Mouse (Mus musculus) ES-Bruce4 (cell line): ENCODE data around the gene Ostc. TPM values are rescaled to one million over a fixed set of nuclear protein-coding genes. Genes with fewer than 3 reads are reported as not detected.
A peak's percentile ranks its signal among the peaks of the same experiment; 100 is the strongest.

Experiments used
- H3K27ac ChIP-seq: 2 replicates; pipeline ENCODE4 v1.5.1; 2012; ENCODE audit warnings: low read length, inconsistent platforms; ENCODE audit not compliant: insufficient read depth
- H3K27me3 ChIP-seq: 2 replicates; pipeline ENCODE4 v1.6.1; 2012; ENCODE audit warnings: mild to moderate bottlenecking, low read length, inconsistent platforms; ENCODE audit not compliant: control insufficient read depth, poor library complexity, insufficient read depth, severe bottlenecking
- H3K36me3 ChIP-seq: 2 replicates; pipeline ENCODE4 v1.6.1; 2012; ENCODE audit warnings: inconsistent platforms, mild to moderate bottlenecking, low read length, moderate library complexity; ENCODE audit not compliant: control insufficient read depth, poor library complexity, insufficient read depth, severe bottlenecking
- H3K4me1 ChIP-seq: one replicate; pipeline ENCODE4 v1.8.1; 2011; ENCODE audit warnings: low read length; ENCODE audit not compliant: control insufficient read depth, insufficient read depth
- H3K4me3 ChIP-seq: 2 replicates; pipeline ENCODE4 v1.5.1; 2011; ENCODE audit warnings: low read depth, mild to moderate bottlenecking, low read length
- H3K9ac ChIP-seq: 2 replicates; pipeline ENCODE4 v1.6.1; 2012; ENCODE audit warnings: low read depth, mild to moderate bottlenecking, inconsistent platforms; ENCODE audit not compliant: poor library complexity, severe bottlenecking
- H3K9me3 ChIP-seq: replicated peaks from 2 replicates; pipeline ENCODE4 v1.6.1; 2012; ENCODE audit warnings: mild to moderate bottlenecking, low read length, inconsistent platforms; ENCODE audit not compliant: control insufficient read depth, poor library complexity, insufficient read depth, severe bottlenecking
- CTCF ChIP-seq: IDR thresholded peaks from one replicate; pipeline ENCODE4 v1.8.1; 2011; ENCODE audit warnings: low read depth, low read length
- EP300 ChIP-seq: IDR thresholded peaks from 2 replicates; pipeline ENCODE4 v1.6.1; 2011; ENCODE audit warnings: low read depth, low read length; ENCODE audit not compliant: insufficient read depth
- POLR2A ChIP-seq: IDR thresholded peaks from one replicate; pipeline ENCODE4 v1.8.1; 2011; ENCODE audit warnings: low read length; ENCODE audit not compliant: insufficient read depth
- polyA plus RNA-seq: library from polyadenylated mRNA; stranded (reverse); fragments of >200 nt; gene quantifications from 2 replicates; pipeline ENCODE4 v1.2.4, GENCODE M21; 2011; ENCODE audit warnings: low read depth; ENCODE audit not compliant: missing spikeins, insufficient read depth, insufficient read length

Ostc gene
- polyA plus RNA-seq, 1 experiment, result 170 TPM

DNA sequence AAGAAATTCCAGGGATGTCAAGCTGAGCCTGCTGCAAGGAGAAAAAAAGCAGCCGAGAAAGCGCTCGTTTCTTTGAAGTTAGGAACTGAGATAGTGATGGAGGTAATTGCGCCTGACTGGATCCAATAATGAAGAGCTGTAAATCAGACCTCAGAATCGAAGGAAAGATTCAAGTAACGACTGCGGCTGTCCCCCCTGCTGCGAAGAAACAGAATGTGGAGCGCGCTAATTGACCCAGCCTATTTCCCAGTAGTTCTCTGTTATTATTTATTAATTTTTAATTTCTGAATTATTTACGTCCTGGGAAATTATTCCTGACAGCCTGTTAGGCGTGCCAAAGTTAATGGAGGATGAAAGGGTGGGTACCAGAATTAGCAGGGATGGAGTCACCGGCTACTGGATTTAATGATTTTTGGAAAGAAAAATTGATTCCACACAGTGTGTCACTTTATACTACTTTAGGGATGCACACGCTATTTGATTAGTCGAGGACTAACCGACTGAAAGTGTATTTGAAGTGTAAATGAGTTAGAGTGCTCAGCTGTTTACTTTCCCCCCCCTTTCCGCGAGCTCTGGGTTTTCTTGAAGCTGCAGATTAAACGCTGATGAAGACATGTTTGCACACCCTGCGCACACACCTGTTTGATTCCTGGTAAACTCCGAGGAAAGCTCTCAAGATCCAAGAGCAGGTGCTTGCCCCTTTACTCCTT lies 28.6 kb upstream of the Ostc start:
- Histone ChIP-seq H3K27me3 (no peaks in the 10 kb centered on the region), H3K4me3 (no peak overlapping the region), H3K4me1 (peaks cover 3% of the 10 kb centered on the region), H3K9ac (no peak overlapping the region), H3K9me3 (no peaks in the 10 kb centered on the region), H3K36me3 (no peaks in the 10 kb centered on the region), H3K27ac (no peak overlapping the region)
- TF ChIP-seq POLR2A, result no peak
- no peak for TF ChIP-seq EP300
- no peak for TF ChIP-seq CTCF

DNA sequence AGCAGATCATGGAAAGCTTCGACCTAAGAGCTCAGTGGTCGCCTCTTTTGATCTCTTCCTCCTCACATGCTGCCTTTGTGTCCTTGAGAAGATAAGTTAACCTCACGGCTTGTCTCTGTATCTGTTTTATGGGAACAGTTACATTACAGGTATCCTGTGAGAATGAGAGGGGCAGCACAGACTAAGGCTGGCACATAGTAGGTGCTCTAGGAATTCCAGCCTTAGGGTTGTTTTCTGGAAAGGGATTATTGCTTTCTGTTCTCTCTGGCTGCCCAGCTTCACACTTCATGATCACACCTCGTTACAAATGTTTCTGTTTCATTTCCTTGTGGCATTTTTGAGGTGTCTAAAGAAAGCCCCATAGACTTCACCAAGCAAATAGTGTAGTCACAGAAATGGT lies 27.5 kb upstream of the Ostc start:
- no peaks in the 10 kb centered on the region for H3K36me3 ChIP-seq
- H3K4me1 ChIP-seq, result peaks cover 3% of the 10 kb centered on the region
- no peak overlapping the region for H3K4me3 ChIP-seq
- no peaks in the 10 kb centered on the region for H3K9me3 ChIP-seq
- no peak for TF ChIP-seq CTCF
- no peak for TF ChIP-seq POLR2A
- no peak for TF ChIP-seq EP300
- no peaks in the 10 kb centered on the region for H3K27me3 ChIP-seq
- H3K9ac ChIP-seq, result no peak overlapping the region
- no peak overlapping the region for H3K27ac ChIP-seq

DNA sequence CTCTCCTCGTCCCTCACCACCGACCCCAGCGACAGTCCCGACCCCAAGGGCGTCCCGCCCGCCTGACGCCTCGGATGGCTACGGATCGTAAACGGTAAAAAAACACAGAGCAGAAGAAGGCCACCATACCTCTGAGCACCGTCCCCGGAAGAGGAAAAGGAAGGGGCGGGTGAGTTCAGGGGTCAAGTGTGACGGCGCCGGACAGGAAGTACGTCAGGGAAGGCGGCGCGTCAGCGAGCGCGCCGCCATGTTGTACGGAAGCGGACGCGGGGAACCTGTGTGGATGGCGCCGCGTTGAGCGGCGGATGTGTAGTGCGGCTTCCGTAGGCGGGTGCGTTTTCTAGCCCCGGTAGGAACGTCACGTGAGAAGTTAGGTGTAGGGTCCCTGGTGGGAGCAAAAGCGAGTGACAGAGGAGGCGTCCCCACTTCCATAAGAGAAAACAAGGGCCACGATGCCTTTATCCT lies 21.0 kb upstream of the Ostc start, which contains the start of gene Rpl34:
Rpl34 (minus strand) TSS at position 210 of the 465 bp plus-strand sequence.
- no peak for TF ChIP-seq EP300
- peak; percentile 6 for TF ChIP-seq POLR2A
- H3K27ac ChIP-seq, result peak within 1 kb of the TSS; percentile 95
- H3K9me3 ChIP-seq, result no peaks in the 10 kb centered on the region
- no peaks in the 10 kb centered on the region for H3K4me1 ChIP-seq
- H3K4me3 ChIP-seq, result peak within 1 kb of the TSS; percentile 99
- H3K27me3 ChIP-seq, result no peaks in the 10 kb centered on the region
- H3K9ac ChIP-seq, result peak within 1 kb of the TSS; percentile 96
- peaks cover 41% of the 10 kb centered on the region for H3K36me3 ChIP-seq

DNA sequence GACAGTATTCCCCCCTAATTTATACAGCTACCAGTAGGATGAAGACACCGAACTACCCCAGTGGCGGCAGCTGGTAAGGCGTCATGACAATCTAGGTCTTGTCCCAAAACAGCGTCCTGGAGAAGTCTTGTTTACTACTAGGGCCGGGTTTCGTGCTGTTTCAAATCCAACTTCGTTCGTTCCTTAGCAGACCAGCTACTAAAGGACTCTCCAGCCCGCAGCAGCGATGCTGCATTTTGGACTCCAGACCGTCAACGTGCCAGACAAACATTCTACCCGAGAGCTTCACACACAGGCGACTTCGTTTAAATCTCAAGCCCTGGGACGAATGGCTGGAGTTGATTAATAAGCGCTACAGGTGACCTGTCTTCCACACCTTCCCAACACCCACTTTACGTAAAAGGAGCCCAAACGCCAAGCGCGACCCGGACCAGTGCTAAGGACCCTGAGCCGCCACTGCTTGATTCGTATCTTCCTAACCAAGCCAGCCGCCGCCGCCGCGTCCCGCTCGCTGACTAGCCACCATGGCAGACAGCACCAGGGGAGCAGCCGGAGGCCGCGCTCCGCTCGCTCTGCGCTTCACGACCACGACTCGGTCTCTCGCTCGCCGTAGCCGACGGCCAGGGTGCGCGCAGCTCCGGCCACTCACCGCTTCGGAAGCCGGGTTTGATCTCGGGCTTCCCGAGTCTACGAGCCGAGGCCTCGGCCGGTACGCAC lies 20.4 kb upstream of the Ostc start:
- TF ChIP-seq EP300 (no peak), POLR2A (no peak), CTCF (no peak)
- Histone ChIP-seq H3K4me3 (peak overlapping the region; percentile 99), H3K4me1 (no peaks in the 10 kb centered on the region), H3K27ac (peak overlapping the region; percentile 17), H3K27me3 (no peaks in the 10 kb centered on the region), H3K9me3 (no peaks in the 10 kb centered on the region), H3K9ac (peak overlapping the region; percentile 96), H3K36me3 (peaks cover 44% of the 10 kb centered on the region)

DNA sequence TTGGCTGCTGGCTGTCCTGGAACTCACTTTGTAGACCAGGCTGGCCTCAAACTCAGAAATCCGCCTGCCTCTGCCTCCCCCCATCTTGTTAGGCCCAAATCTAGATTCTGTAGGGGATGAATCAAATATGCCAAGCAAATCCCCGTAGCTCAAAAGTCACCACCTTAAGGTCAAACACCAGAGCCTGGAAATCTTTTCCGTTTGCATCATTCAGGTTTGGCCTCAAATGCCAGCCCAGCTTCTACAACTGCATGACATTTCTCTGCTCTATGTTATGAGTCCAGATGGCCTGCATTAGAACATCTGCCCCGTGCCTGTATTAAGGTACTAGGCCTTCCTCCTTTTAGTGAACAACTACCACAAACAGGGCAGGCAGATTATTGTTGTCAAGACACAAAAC lies 18.4 kb upstream of the Ostc start:
- Histone ChIP-seq H3K4me3 (no peak overlapping the region; the same call in 1 of the 2 replicates), H3K36me3 (peaks cover 46% of the 10 kb centered on the region), H3K9me3 (no peaks in the 10 kb centered on the region), H3K4me1 (no peaks in the 10 kb centered on the region), H3K27me3 (no peaks in the 10 kb centered on the region), H3K27ac (peak overlapping the region; percentile 25; the same call in 1 of the 2 replicates), H3K9ac (peak overlapping the region; percentile 96)
- TF ChIP-seq EP300 (no peak), POLR2A (no peak), CTCF (no peak)

DNA sequence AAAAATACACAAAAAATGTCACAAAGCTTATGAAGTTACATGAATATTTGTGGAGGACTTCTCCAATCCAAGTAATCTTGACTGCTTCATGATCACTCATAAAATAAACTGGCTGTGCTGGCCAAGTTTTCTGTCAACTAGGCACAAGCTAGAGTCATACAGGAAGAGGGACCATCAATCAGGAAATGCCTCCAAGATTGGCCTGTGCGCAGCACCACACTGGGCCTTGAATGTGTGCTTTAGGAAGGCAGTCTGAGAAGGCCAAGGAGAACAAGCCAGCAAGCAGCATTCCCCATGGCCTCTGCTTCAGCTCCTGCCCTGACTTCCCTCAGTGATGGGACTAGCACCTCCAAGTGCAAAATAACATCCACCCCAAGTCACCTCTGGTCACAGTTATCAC lies 17.8 kb upstream of the Ostc start:
- no peaks in the 10 kb centered on the region for H3K27me3 ChIP-seq

More for the DNA sequence above, 17.8 kb upstream of the Ostc start:
- Histone ChIP-seq H3K9ac (no peak overlapping the region), H3K27ac (no peak overlapping the region), H3K36me3 (peaks cover 46% of the 10 kb centered on the region), H3K9me3 (no peaks in the 10 kb centered on the region), H3K4me3 (no peak overlapping the region), H3K4me1 (no peaks in the 10 kb centered on the region)
- TF ChIP-seq CTCF (no peak), EP300 (no peak), POLR2A (no peak)
